Mouse (Mus musculus) liver, postnatal 0 days (tissue): Measurements from ENCODE around the gene Lig3.

Experiments
- CTCF ChIP-seq: sonication (generic); IDR thresholded peaks from 2 replicates; pipeline ENCODE4 v1.5.1; 2016; ENCODE audit warnings: antibody characterized with exemption, low read depth
- EP300 ChIP-seq: IDR thresholded peaks from 2 replicates; pipeline ENCODE4 v1.6.1; 2016; ENCODE audit warnings: antibody characterized with exemption, low read depth, mild to moderate bottlenecking

DNA sequence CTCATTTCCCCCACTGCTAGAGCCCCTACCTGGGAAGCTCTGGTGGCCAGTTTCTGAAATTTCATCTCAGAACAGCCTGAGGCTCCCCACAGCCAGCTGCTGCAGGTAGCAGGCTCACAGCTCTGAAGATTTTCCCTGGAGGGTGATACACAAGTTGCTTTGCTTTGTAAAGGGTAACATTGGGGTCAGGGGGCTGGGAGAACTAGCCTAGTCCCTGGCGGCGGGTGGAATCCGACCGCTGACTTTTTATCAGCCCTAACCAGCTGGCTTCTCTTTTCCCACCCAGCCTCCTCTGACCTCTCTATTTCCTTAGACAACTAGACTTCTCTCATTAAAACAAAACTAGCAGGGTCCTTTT, 65.2 kb downstream of the Lig3 start:
- TF ChIP-seq CTCF = no peak
- peak; percentile 91 for TF ChIP-seq EP300
